Mouse (Mus musculus) brain, embryonic 14.5 days (tissue): ENCODE measurements around the gene Trim7. TPM values are rescaled to one million over a fixed set of nuclear protein-coding genes. Genes with fewer than 3 reads are reported as not detected.
"Not testable (repeated sequence)": the region's sequence is repeated elsewhere in the genome, so short reads cannot be mapped to it uniquely, and the experiment has no call there.

Source experiments
- DNase-seq: peaks from one replicate; pipeline ENCODE4 v3.0.0-alpha.2; 2011; ENCODE audit warnings: low read depth
- CTCF ChIP-seq: fragments of 200-500 bp; IDR thresholded peaks from 2 replicates; pipeline ENCODE4 v1.5.1; 2012; ENCODE audit warnings: inconsistent platforms, mild to moderate bottlenecking, moderate library complexity, borderline replicate concordance; ENCODE audit not compliant: insufficient read depth, insufficient read length; ENCODE audit errors: extremely low read depth
- POLR2A ChIP-seq: fragments of 200-500 bp; IDR thresholded peaks from 2 replicates; pipeline ENCODE4 v1.6.1; 2012; ENCODE audit warnings: mild to moderate bottlenecking, inconsistent platforms, borderline replicate concordance; ENCODE audit not compliant: poor library complexity, insufficient read depth, insufficient read length, severe bottlenecking; ENCODE audit errors: extremely low read depth
- polyA plus RNA-seq: library from polyadenylated mRNA; depleted of rRNA; stranded (reverse); fragments of >200 nt; gene quantifications from 2 replicates; pipeline ENCODE4 v1.2.3, GENCODE M21; 2012

The Trim7 gene
- polyA plus RNA-seq, 1 experiment: 2.8 TPM

GRCm38 (mm10) chr11:48835923-48836322 is 10.0 kb downstream of the Trim7 start:
- TF ChIP-seq CTCF (no peak), POLR2A (no peak)
- DNase-seq: no peak

- TF ChIP-seq POLR2A: no peak
- TF ChIP-seq CTCF: no peak
- no peak for DNase-seq
These were observed 11.0 kb downstream of the Trim7 start for GRCm38 (mm10) chr11:48836990-48837309.

- TF ChIP-seq POLR2A (no peak), CTCF (peak; percentile 12; the same call in 1 of the 2 replicates)
- DNase-seq: peak; percentile 72
These were observed 11.6 kb downstream of the Trim7 start for GRCm38 (mm10) chr11:48837310-48838180.

DNA sequence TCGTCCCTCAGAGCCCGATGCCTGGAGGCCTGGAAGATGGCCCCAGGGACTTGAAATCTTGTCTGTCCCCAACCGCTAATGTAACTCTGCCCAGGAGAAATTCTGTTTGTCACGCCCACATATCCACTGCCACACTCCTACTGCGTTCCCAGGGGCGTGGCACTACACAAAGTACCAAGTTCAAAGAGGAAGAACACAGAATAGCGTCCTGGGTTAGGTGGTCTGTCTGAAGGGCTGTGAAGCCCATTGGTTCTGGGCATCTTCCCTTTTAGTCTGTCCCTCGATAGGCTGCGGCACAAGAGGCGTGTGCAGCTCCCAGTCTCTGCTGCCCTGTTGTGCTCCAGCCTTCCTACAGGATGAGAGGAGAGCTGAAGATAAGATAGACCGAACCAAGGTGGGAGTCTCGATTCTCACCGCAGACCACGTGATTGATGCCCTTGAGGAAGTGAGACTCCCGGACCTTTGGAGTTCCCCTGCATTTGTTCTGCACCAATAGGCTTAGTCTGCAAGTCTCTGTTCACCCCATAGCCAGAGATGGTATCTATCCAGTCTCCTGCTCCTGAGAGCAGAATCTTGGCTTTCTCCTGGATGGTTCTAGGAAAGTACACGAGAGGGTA is 12.3 kb downstream of the Trim7 start:
- DNase-seq: peak; percentile 51
- TF ChIP-seq POLR2A (no peak), CTCF (no peak)

DNA sequence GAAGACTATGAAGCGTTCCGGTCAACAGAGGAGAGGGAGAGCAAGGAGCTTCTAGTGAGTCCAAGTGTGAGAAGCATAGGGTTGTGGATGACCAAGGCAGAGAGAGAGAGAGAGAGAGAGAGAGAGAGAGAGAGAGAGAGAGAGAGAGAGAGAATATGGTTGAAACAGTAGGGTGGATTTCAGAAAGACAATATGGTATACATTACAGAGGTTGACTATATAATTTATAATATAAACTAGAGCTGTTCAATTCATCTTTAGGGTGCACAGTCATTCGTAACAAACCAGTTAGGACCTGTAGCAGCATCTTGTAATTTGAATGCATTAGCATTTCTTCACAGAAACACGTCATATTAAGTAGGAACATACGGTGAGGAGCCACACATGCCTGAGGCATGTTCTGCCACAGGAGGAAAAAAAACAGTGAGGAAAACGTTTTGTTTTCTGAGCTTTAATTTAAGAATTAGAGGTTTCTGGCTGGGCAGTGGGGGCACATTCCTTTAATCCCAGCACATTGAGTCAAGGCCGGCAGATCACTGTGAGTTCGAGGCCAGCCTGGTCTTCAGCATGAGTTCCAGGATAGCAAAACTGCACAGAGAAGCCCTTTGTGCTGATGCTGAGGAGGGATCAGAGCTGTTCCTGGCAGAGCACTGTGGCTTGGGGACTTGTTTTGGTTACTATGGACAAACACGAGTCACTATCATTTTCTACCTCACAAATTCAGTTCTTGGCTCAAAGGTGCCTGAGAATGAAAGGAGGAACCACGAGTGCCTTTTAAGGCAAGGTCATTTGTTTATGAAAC is 13.1 kb downstream of the Trim7 start:
- DNase-seq: peak; percentile 21
- TF ChIP-seq CTCF: no peak
- TF ChIP-seq POLR2A: no peak

DNA sequence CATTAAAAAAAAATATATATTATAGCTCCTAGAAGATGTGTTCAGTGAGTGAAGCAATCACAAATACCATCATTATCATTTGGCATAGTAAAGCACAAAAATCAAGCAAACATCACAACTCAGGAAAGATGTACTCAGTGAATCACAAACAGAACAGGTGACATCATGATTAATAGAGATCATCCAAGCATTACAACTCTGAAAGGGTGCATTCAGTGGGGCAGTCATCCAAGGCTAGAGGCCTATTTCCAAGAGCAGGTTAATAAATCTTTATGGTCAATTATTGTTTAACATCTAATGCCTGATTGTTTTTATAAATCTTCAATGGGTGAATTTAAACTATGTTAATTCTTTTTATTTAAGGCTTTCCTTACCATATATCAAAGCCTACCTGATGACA is 14.9 kb downstream of the Trim7 start:
- DNase-seq: no peak
- TF ChIP-seq CTCF (no peak), POLR2A (no peak)

DNA sequence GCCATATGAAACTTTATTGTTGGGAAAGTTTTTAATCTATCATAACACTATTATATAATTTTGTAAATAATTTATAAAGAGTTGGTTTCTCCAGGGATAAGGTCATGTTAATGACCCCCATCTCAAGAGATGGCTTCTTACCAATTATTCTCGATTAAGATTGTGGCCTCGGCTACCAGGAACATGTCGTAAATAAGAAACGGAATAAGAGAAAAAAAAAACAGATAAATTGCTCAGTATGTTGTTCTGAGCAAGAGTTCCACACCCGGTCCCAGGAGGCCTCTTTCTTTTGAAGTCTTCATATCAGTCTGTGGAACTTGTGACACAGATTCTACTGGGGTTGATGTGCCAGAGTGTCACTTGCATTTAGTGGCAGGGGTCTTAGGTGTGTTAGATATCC is 15.3 kb downstream of the Trim7 start:
- no peak for DNase-seq
- no peak for TF ChIP-seq CTCF
- no peak for TF ChIP-seq POLR2A

DNA sequence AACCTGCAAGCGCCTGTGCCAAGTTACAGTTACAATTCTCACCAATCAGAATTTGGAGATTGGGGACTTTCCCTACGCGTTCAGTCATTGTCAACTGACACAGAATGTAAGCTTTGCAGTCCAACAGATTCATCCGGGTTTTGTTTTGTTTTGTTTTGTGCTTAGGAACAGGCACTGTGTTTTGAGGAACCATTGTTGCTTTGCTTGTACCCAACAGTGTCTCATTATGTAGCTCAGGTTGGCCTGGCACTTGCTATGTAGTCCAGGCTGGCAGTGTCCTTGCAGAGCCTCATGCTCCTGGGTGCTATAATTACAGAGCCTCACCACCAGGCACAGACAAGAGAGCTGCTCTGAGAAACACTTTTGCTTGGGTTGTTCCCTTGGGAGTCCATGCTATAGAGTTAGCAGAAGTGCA is 16.4 kb downstream of the Trim7 start:
- DNase-seq: no peak
- TF ChIP-seq POLR2A (no peak), CTCF (no peak)

DNA sequence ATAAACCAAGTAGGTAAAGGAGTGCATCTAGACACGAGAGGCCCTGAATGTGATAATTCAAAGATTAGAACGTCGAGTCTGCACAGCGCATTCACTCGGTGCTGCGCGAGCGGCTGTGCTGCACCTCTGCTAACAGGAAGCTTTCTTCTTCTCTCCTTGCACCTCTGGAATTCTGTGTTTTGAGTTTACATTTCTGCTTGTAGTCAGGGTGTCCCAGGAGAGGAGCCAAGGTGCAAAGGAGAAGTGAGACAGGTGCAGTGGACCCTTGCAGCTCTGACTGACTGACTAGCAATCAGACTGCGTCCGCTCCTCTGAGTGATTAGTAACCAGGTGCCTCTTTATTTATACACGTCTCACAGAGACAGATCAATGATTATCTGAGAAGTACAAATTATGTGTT is 17.3 kb downstream of the Trim7 start:
- TF ChIP-seq CTCF (no peak), POLR2A (no peak)
- DNase-seq: no peak

DNA sequence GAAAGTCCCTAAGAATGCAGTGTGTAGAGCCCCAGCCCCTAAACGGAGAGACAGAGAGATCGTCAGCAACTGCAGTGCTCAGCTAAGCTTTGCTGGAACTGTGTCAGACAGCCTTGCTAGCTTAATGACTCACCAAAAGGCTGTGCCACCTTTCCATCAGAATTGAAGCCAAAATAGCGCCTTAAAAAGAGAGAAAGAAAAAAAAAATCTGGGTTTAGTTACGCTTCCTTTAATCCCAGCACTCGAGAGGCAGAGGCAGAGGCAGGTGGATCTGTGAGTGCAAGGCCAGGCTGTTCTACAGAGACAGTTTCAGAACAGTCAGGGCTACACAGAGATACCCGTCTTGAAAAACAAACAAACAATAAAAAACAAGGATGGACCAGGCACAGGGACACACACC is 18.4 kb downstream of the Trim7 start:
- TF ChIP-seq POLR2A (no peak), CTCF (no peak)
- no peak for DNase-seq

DNA sequence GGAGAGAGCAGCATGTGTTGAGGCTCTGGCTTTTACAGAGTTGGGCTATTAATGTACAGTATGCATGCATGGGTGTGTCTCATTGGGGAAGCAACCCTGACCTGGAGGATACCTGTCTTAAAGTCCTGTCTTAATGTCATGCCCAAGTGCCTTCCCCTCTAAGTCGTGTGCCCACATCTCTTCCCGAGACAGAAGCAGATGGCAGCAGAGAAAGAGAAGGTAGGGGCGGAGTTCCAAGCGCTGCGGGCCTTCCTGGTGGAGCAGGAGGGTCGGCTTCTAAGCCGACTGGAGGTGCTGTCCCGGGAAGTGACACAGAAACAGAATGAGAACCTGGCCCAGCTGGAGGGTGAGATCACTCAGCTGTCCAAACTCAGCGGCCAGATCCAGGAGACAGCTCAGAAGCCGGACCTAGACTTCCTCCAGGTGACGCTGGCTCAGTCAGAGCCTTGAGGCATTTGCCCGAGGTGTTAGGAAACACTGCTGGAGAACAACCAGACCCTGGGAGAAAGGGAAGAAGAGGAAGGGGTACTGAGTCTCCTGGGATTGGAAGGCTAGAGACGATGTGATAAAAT is 19.4 kb downstream of the Trim7 start:
- no peak for DNase-seq
- TF ChIP-seq CTCF (no peak), POLR2A (no peak)

DNA sequence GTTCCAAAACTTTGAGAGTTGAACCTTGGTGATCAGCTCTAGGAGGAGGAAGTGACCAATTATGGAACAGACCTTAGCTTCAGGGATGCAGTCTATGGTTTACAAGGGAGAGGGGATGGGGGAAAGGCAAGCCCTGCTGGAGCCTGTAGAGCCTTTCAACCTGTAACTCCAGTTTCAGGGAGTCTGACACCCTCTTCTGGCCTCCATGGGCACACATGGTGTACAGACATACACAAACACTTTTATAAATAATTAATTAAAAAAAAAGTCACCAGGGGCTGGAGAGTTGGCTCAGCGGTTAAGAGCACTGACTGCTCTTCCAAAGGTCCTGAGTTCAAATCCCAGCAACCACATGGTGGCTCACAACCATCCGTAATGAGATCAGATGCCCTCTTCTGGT is 20.4 kb downstream of the Trim7 start:
- DNase-seq: not testable (repeated sequence)
